Mouse (Mus musculus) MEL (cell line): ENCODE measurements around the gene Olfr1223.

ENCODE experiments used
- CTCF ChIP-seq, 3 experiments: IDR thresholded peaks in 2 of 3; conservative IDR thresholded peaks in 1 of 3; 2 replicates each; pipeline ENCODE4 v1.5.1; 2011 to 2012; ENCODE audit warnings: low read length in 3 of 3, low read depth in 2 of 3, mild to moderate bottlenecking in 2 of 3, improper control_type of control experiment in 1 of 3, inconsistent platforms in 1 of 3, mixed read lengths in 1 of 3, moderate library complexity in 1 of 3; ENCODE audit not compliant: control insufficient read depth in 1 of 3, insufficient read depth in 1 of 3, poor library complexity in 1 of 3, severe bottlenecking in 1 of 3
- GATA1 ChIP-seq: IDR thresholded peaks from 2 replicates; pipeline ENCODE4 v1.6.1; 2011; ENCODE audit warnings: low read depth, low read length, improper control_type of control experiment
- POLR2A ChIP-seq, 2 experiments: IDR thresholded peaks; 2 replicates each; pipeline ENCODE4 v1.6.1; 2011 to 2012; ENCODE audit warnings: low read length in 2 of 2, mild to moderate bottlenecking in 2 of 2, control low read depth in 1 of 2, improper control_type of control experiment in 1 of 2, low read depth in 1 of 2, moderate library complexity in 1 of 2; ENCODE audit not compliant: control insufficient read depth in 1 of 2, insufficient read depth in 1 of 2, poor library complexity in 1 of 2
- USF2 ChIP-seq, 2 experiments: IDR thresholded peaks; 2 replicates each; pipeline ENCODE4 v1.6.1; 2011 to 2012; ENCODE audit warnings: improper control_type of control experiment in 2 of 2, low read length in 2 of 2, borderline replicate concordance in 1 of 2, inconsistent platforms in 1 of 2, low read depth in 1 of 2, mild to moderate bottlenecking in 1 of 2; ENCODE audit not compliant: insufficient read depth in 1 of 2

DNA sequence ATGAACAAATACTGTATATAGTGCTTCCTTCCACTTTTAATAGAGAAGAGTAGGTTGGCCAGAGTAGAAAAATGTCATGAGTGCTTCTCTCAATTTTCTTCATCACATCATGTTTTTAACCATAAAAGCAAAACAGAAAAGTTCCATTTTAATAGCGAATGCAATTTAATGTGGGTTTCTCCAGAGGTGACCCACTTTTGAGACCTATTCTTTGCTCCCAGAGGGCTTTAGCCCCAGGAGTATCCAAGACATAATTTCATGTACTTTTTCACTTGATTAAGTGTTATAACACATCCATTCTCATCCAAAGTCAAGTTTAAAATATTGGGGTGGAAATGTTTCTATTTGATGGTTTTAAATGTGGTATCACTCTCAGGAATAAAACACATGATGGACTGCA lies 23.2 kb upstream of the Olfr1223 start, which contains the start of gene Olfr1225:
- TF ChIP-seq CTCF (IDR thresholded peaks at IDR 0.05 in 2 of 3, conservative IDR thresholded peaks at IDR 0.05 in 1 of 3; ENCODE audit: control insufficient read depth in 1 of 3, insufficient read depth in 1 of 3, low read depth in 2 of 3, low read length in 3 of 3, poor library complexity in 1 of 3, severe bottlenecking in 1 of 3) (no peak), USF2 (IDR thresholded peaks at IDR 0.05; ENCODE audit: borderline replicate concordance in 1 of 2, insufficient read depth in 1 of 2, low read depth in 1 of 2, low read length in 2 of 2) (no peak), POLR2A (IDR thresholded peaks at IDR 0.05; ENCODE audit: control insufficient read depth in 1 of 2, insufficient read depth in 1 of 2, low read depth in 1 of 2, low read length in 2 of 2, poor library complexity in 1 of 2) (no peak), GATA1 (no peak)
